Mouse (Mus musculus): ENCODE measurements around the gene Mrps30. TPM values are rescaled to one million over a fixed set of nuclear protein-coding genes. Genes with fewer than 3 reads are reported as not detected.

The Mrps30 gene
- polyA plus RNA-seq, 1 experiment: 13.9 TPM

DNA sequence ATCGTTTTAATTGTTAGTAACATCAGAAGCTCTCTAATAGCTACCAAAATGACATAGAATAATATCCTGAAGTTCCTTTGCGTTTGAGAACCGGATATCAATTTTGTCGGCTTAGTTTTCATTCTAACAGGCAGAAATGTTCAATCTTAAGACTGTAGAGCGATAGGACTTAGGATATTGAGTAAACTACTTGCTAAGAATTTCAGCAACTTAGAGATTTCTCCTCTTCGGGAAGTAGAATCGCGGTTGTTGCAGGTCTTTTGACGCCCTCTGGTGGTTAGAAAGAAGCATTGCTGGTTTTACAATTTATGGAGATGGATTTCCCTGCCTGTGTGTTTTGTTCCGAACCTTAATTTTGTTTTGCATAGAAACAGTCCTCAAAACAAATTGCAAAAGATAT lies 36.8 kb downstream of the Mrps30 start:
- H3K36me3 ChIP-seq (ENCODE audit: control insufficient read depth, insufficient read depth, low read length): no peaks in the 10 kb centered on the region
- H3K27me3 ChIP-seq (ENCODE audit: control insufficient read depth, insufficient read depth, low read length): no peaks in the 10 kb centered on the region
- no peak overlapping the region for H3K4me3 ChIP-seq (ENCODE audit: control insufficient read depth, low read depth, low read length)

More for the DNA sequence above, 36.8 kb downstream of the Mrps30 start:
- TF ChIP-seq POLR2A (IDR thresholded peaks at IDR 0.05; ENCODE audit: control insufficient read depth, low read depth, low read length) (no peak), CTCF (IDR thresholded peaks at IDR 0.05; ENCODE audit: control insufficient read depth, insufficient read depth, insufficient replicate concordance, low read depth, low read length) (no peak)
- Histone ChIP-seq H3K4me1 (ENCODE audit: control insufficient read depth, insufficient read depth, low read length) (no peaks in the 10 kb centered on the region), H3K27ac (ENCODE audit: control insufficient read depth, insufficient read depth, low read depth, low read length) (no peak overlapping the region)

Other genes starting within 250 kb of the Mrps30 start
- gene B430218F22Rik, start 622 bp downstream of the Mrps30 start, polyA plus RNA-seq (2012; rRNA removed): 0.08 and 0.12 TPM in 2 replicates

All from testis, adult 2 months (tissue).